ENCODE assay signal across 6 mouse cellular contexts in genomic region chrX:70898836-70899235, GRCm38 (mm10).
A peak's percentile ranks its signal among the peaks of the same experiment; 100 is the strongest.
DNase-seq lines count a peak whose midpoint lies in the region; ATAC-seq lines count a peak whose summit lies in the region.
"Not testable (repeated sequence)": the region's sequence is repeated elsewhere in the genome, so short reads cannot be mapped to it uniquely, and the experiment has no call there.

No protein-coding gene starts in this region.

- ATAC-seq in heart, embryonic 16.5 days (replicated peaks; ENCODE audit: extremely low read depth, insufficient read depth, low FRiP score): not testable (repeated sequence)

- H3K9me3 ChIP-seq in heart, embryonic 16.5 days (replicated peaks; ENCODE audit: control insufficient read depth, low read length): not testable (repeated sequence)

- H3K27ac ChIP-seq in heart, embryonic 16.5 days (ENCODE audit: low read length): peak overlapping the region; percentile 65

- peak; percentile 36 for DNase-seq in Muller cell, postnatal 12 days (ENCODE audit: inconsistent ontology term)
- DNase-seq in adrenal gland, adult 2 months: peak; percentile 30
- DNase-seq in brain, adult 2 months (ENCODE audit: low read depth, low spot score): peak; percentile 67
- peak; percentile 6 to 7 for DNase-seq in cerebellum, postnatal 25 days
- peak; percentile 14 for DNase-seq in right cerebral cortex, adult 18-20 months

- not testable (repeated sequence) for H3K4me3 ChIP-seq in heart, embryonic 16.5 days (ENCODE audit: low read length)

- not testable (repeated sequence) for H3K4me1 ChIP-seq in heart, embryonic 16.5 days (ENCODE audit: control insufficient read depth, insufficient read depth, low read length)

- not testable (repeated sequence) for H3K27me3 ChIP-seq in heart, embryonic 16.5 days (ENCODE audit: control insufficient read depth, insufficient read depth, low read length)

- 76% methylated on average over 1 of the region's 1 CpGs for WGBS in heart, embryonic 16.5 days

- H3K36me3 ChIP-seq in heart, embryonic 16.5 days (ENCODE audit: control insufficient read depth, insufficient read depth): not testable (repeated sequence)

- H3K9ac ChIP-seq in heart, embryonic 16.5 days (ENCODE audit: low read length): not testable (repeated sequence)

- not testable (repeated sequence) for H3K4me2 ChIP-seq in heart, embryonic 16.5 days (ENCODE audit: low read depth, low read length)

Comparison
In these comparisons a context has a peak if more than half of its experiments do, and no peak if none do; other contexts are left out.
1. DNase-seq: peak in every context shown above with its lines; median percentile 67 in brain, adult 2 months; 36 in Muller cell, postnatal 12 days; 30 in adrenal gland, adult 2 months; 14 in right cerebral cortex, adult 18-20 months; 6 in cerebellum, postnatal 25 days.